Mouse (Mus musculus) liver, postnatal 0 days (tissue): Measurements from ENCODE around the gene Gm21973. TPM values are rescaled to one million over a fixed set of nuclear protein-coding genes. Genes with fewer than 3 reads are reported as not detected.

ENCODE experiments used
- ATAC-seq: fragments of 200-750 bp; cut with Nextera tagmentation; 2 replicates; pipeline ENCODE4 v1.8.0; 2017; ENCODE audit warnings: mild to moderate bottlenecking, moderate library complexity
- DNase-seq: peaks from one replicate; pipeline ENCODE4 v3.0.0-alpha.2; 2016
- H3K27ac ChIP-seq: fragments of 300-500 bp; sonication (generic); 2 replicates; pipeline ENCODE4 v1.5.1; 2014; ENCODE audit warnings: antibody characterized with exemption, moderate library complexity, mild to moderate bottlenecking, low read depth
- H3K27me3 ChIP-seq: fragments of 300-500 bp; sonication (generic); 2 replicates; pipeline ENCODE4 v1.6.1; 2014; ENCODE audit warnings: low read length, control low read depth, mixed read lengths; ENCODE audit not compliant: insufficient read depth
- H3K36me3 ChIP-seq: fragments of 300-500 bp; sonication (generic); replicated peaks from 2 replicates; pipeline ENCODE4 v1.6.1; 2014; ENCODE audit warnings: mild to moderate bottlenecking, control low read depth, low read length, moderate library complexity, mixed read lengths; ENCODE audit not compliant: insufficient read depth
- H3K4me1 ChIP-seq: fragments of 300-500 bp; sonication (generic); 2 replicates; pipeline ENCODE4 v1.6.1; 2014; ENCODE audit warnings: antibody characterized with exemption, mild to moderate bottlenecking, control low read depth; ENCODE audit not compliant: insufficient read depth
- H3K4me2 ChIP-seq: fragments of 300-500 bp; sonication (generic); 2 replicates; pipeline ENCODE4 v1.6.1; 2014; ENCODE audit warnings: low read depth, mild to moderate bottlenecking, low read length, moderate library complexity, mixed read lengths
- H3K4me3 ChIP-seq: fragments of 300-500 bp; sonication (generic); 2 replicates; pipeline ENCODE4 v1.5.1; 2014; ENCODE audit warnings: low read depth, low read length
- H3K9ac ChIP-seq: fragments of 300-500 bp; sonication (generic); replicated peaks from 2 replicates; pipeline ENCODE4 v1.6.1; 2014; ENCODE audit warnings: mild to moderate bottlenecking, moderate library complexity
- H3K9me3 ChIP-seq: fragments of 300-500 bp; sonication (generic); 2 replicates; pipeline ENCODE4 v1.6.1; 2016; ENCODE audit warnings: mild to moderate bottlenecking, control low read depth, low read length, mixed read lengths
- CTCF ChIP-seq: sonication (generic); IDR thresholded peaks from 2 replicates; pipeline ENCODE4 v1.5.1; 2016; ENCODE audit warnings: antibody characterized with exemption, low read depth
- EP300 ChIP-seq: IDR thresholded peaks from 2 replicates; pipeline ENCODE4 v1.6.1; 2016; ENCODE audit warnings: antibody characterized with exemption, low read depth, mild to moderate bottlenecking
- WGBS: fragments of 180-500 bp; shearing (Covaris S2); extraction: QIAGEN DNeasy Blood & Tissue Kit; methylation state at CpG from one replicate; pipeline ENCODE4 v1.1.7; 2014; ENCODE audit not compliant: insufficient replicate concordance; 5-methylcytosine and 5-hydroxymethylcytosine counted together
- polyA plus RNA-seq: library from polyadenylated mRNA; unstranded; fragments of >200 nt; fragmentation: Nextera tagmentation; extraction: Ambion mirVana; gene quantifications from 2 replicates; pipeline ENCODE4 v1.2.1, GENCODE M21; 2015

Gene Gm21973
- polyA plus RNA-seq, 1 experiment from 2014 or later: not detected

DNA sequence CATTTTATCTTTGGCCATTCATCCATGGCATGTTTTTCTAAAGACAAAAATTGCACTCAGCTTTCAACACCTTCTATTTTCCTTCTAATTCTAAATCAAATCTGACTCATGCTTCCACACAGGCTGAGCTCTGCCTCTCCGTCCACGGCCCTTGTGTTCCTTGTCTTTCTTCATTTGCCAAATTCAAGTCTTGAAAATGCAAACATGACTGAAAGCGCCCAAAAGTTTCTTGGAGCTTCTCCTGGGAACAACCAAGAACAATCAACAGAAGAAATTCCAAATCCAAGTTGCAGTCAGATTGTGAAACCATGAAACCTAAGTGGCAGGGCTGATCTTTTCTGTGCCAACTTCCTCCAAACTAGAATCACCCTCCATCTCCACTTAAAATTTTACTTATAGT is 13.4 kb downstream of the Gm21973 start:
- no peak for TF ChIP-seq CTCF
- TF ChIP-seq EP300: no peak
- DNase-seq (no peak), ATAC-seq (no peak)
- H3K36me3 ChIP-seq: no peaks in the 10 kb centered on the region
- no peak overlapping the region for H3K4me3 ChIP-seq
- no peak overlapping the region for H3K9ac ChIP-seq
- H3K4me1 ChIP-seq: no peaks in the 10 kb centered on the region
- H3K27me3 ChIP-seq: no peaks in the 10 kb centered on the region
- no peaks in the 10 kb centered on the region for H3K9me3 ChIP-seq
- H3K27ac ChIP-seq: no peak overlapping the region
- H3K4me2 ChIP-seq: no peak overlapping the region
- 77% methylated on average over 3 of the region's 3 CpGs for WGBS

DNA sequence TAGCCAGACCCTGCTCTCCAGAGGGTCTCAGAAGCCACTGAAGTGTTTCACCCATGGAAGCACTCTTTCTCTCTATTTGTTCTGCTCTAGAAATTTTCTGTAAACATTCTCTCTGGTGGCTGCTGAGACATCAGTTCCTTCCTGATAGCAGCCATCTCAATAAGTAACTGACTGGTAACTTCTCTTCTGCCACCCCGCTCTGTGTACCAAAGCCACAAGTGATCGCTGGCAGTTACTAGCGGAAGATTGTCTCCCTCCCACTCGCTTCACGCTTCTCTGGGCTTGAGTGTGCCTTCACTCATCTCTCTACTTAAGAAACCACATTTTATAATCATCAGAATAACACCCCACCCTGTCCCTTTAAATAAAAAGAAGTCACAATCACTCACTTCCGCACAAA is 21.9 kb downstream of the Gm21973 start:
- peak overlapping the region; percentile 57; the same call in 1 of the 2 replicates for H3K27ac ChIP-seq
- H3K9ac ChIP-seq: no peak overlapping the region
- ATAC-seq (no peak), DNase-seq (no peak)
- no peak for TF ChIP-seq CTCF
- TF ChIP-seq EP300: no peak
- H3K9me3 ChIP-seq: no peaks in the 10 kb centered on the region
- no peak overlapping the region for H3K4me2 ChIP-seq
- WGBS: 62% methylated on average over 6 of the region's 6 CpGs
- no peaks in the 10 kb centered on the region for H3K27me3 ChIP-seq
- H3K4me1 ChIP-seq: no peaks in the 10 kb centered on the region
- H3K36me3 ChIP-seq: no peaks in the 10 kb centered on the region
- H3K4me3 ChIP-seq: no peak overlapping the region

DNA sequence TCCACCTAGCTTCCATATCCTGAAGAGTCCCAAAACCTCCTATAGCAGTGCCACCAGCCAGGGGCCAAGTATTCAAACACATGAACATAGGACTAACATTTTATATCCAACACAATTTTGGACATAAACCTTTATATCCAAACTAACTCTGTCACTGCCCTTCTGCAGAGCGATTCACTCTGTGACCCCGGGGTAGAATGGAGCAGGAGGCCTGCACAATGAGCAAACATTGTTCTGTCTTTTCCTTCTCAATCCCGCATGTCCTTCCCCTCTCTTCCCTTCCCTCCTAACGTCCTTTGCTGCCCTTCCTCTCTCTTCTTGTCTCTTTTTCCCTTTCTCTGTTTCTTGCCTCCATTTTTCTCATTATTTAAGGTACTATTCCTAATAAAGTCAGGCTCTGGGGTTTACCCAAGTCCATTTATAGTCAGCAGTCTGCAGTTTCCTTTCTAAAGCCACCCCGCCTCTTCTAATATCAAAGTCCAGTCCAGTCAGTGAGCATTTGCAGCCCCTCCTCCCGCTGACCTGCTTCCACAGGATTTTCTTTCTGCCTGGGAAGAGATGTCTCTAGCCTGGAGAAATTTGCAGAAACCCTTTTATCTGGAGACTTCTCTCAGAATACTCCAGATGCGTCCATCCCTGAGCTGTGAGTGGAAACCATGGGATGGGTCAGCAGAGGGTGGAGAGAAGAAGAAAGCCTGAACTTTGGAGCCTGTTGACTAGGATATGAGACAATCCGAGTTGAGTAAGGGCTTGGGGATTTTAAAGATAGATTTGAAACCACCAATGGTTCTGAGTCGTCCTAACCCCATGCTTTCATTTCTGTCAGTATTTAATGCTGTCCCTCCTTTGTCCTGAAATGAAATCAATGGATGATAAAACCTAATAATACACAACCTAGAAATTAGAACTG is 33.1 kb downstream of the Gm21973 start, which contains the start of gene Agxt2:
Gene Agxt2, plus strand, starts transcription at position 494 of the 910 bp plus-strand sequence.
- 53% methylated on average over 9 of the region's 9 CpGs for WGBS
- no peak within 1 kb of the TSS for H3K9ac ChIP-seq
- H3K4me1 ChIP-seq: no peaks in the 10 kb centered on the region
- ATAC-seq (peak; percentile 98), DNase-seq (peak; percentile 43)
- peak within 1 kb of the TSS; percentile 40 for H3K4me3 ChIP-seq
- peak within 1 kb of the TSS; percentile 56 for H3K4me2 ChIP-seq
- H3K36me3 ChIP-seq: no peaks in the 10 kb centered on the region
- peak within 1 kb of the TSS; percentile 85 for H3K27ac ChIP-seq
- H3K27me3 ChIP-seq: no peaks in the 10 kb centered on the region
- TF ChIP-seq EP300: 0 out of 2 replicates have a peak, but pooled peaks have one; percentile 19
- no peak for TF ChIP-seq CTCF
- H3K9me3 ChIP-seq: no peaks in the 10 kb centered on the region

DNA sequence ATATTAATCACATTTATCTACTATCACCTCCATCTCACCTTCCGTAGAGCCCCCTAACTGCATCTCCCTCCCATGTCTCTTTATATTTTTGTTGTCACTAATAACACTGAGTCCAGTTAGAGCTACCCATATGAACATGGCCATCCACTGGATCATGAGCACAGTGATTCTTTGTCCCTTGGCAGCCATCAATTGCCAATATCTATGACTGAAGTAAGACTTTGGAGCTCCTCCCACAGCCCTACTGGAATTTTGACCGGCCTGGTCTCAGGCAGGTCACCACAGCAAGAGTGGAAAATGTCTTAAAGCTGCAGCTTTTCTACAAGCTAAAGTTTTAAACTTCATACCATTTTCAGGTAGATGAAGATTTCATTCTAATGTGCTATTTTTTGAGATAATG is 41.2 kb downstream of the Gm21973 start:
- no peak for DNase-seq

DNA sequence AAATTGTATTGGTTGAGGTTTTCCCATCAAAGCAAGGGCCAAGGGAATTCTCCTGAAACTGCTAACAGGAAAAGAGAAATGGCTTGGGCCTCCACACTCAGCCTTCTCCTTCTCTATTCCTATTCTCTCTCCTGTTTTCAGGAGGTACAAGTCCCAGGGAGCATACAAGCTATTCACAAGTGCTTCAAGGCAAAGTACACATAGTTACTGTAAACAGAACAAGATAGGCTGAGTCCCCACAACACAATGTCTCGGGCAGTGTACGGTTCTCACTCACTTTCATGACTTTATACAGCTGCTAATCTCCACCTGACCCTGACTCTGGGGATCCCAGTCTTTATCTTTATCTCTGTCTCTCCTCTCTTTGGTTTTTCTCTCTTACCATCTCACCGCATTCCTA is 50.2 kb downstream of the Gm21973 start:
- Histone ChIP-seq H3K4me1 (peaks cover 11% of the 10 kb centered on the region; the same call in 1 of the 2 replicates), H3K9me3 (no peaks in the 10 kb centered on the region), H3K4me2 (no peak overlapping the region), H3K9ac (no peak overlapping the region), H3K27ac (peak overlapping the region; percentile 52), H3K4me3 (no peak overlapping the region), H3K36me3 (no peaks in the 10 kb centered on the region), H3K27me3 (no peaks in the 10 kb centered on the region)
- no peak for TF ChIP-seq EP300
- TF ChIP-seq CTCF: no peak
- WGBS: 43% methylated on average over 3 of the region's 3 CpGs
- ATAC-seq (no peak), DNase-seq (no peak)

More for the DNA sequence above, 41.2 kb downstream of the Gm21973 start:
- H3K36me3 ChIP-seq: peaks cover 2% of the 10 kb centered on the region; the same call in 1 of the 2 replicates
- H3K9ac ChIP-seq: no peak overlapping the region
- no peaks in the 10 kb centered on the region for H3K27me3 ChIP-seq
- H3K4me1 ChIP-seq: no peaks in the 10 kb centered on the region
- no peak overlapping the region for H3K4me2 ChIP-seq
- no peak for TF ChIP-seq CTCF
- TF ChIP-seq EP300: no peak
- H3K27ac ChIP-seq: no peak overlapping the region
- no peak for ATAC-seq
- H3K4me3 ChIP-seq: no peak overlapping the region
- H3K9me3 ChIP-seq: 0 out of 2 replicates have a peak, but pooled peaks cover 3% of the 10 kb centered on the region
- WGBS: 81% methylated on average over 2 of the region's 2 CpGs

DNA sequence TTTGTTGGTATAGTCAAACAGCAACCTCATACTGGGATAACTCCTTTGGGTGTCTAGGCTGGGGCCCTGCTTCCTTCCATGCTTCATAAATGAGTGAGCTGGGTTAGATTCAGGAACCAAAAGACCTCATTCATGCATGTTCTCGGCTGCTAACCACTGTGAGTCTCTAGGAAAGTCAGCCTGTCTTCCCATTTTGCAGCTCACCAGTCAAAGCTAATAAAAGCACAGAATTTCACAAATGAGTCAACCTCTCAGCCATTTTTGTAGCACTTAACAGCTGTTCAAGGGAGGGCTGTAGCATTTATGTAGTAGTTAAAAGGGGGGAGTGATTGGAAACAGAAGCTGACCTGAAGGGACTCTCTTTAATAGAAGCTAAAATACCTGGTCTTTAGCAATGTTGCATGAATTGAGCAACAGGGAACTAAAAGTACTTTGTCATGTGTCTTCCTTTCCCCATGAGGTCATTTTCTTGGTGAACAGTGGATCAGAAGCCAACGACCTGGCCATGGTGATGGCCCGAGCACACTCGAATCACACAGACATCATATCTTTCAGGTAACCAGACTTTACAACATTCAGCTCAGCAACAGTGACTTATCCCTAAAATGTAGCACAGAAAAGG is 53.3 kb downstream of the Gm21973 start:
- DNase-seq (peak; percentile 15), ATAC-seq (peak; percentile 72)
- no peaks in the 10 kb centered on the region for H3K27me3 ChIP-seq
- 54% methylated on average over 4 of the region's 4 CpGs for WGBS
- no peak overlapping the region for H3K4me3 ChIP-seq
- peak overlapping the region; percentile 84 for H3K27ac ChIP-seq
- TF ChIP-seq EP300: peak; percentile 68
- TF ChIP-seq CTCF: no peak
- H3K4me2 ChIP-seq: no peak overlapping the region
- H3K36me3 ChIP-seq: no peaks in the 10 kb centered on the region
- peaks cover 11% of the 10 kb centered on the region; the same call in 1 of the 2 replicates for H3K4me1 ChIP-seq
- no peak overlapping the region for H3K9ac ChIP-seq
- H3K9me3 ChIP-seq: no peaks in the 10 kb centered on the region
